Mouse (Mus musculus) liver, embryonic 16.5 days (tissue): ENCODE measurements at regions not wholly inside any gene's neighbourhood (a gene's known extent, or its start where the extent isn't known, plus 50 kb on each side); places are given as distances from the start of the nearest gene placed in this dataset.
A peak's percentile ranks its signal among the peaks of the same experiment; 100 is the strongest.

ENCODE experiments used
- ATAC-seq: fragments of 200-750 bp; cut with Nextera tagmentation; 2 replicates; pipeline ENCODE4 v1.8.0; 2017; ENCODE audit warnings: low read depth, mild to moderate bottlenecking, moderate number of reproducible peaks, moderate library complexity
- H3K27ac ChIP-seq: fragments of 300-500 bp; sonication (generic); 2 replicates; pipeline ENCODE4 v1.5.1; 2014; ENCODE audit warnings: mild to moderate bottlenecking, low read length
- H3K27me3 ChIP-seq: fragments of 300-500 bp; sonication (generic); 2 replicates; pipeline ENCODE4 v1.6.1; 2014; ENCODE audit warnings: low read depth, low read length, mixed read lengths; ENCODE audit not compliant: control insufficient read depth, insufficient read depth
- H3K36me3 ChIP-seq: fragments of 300-500 bp; sonication (generic); 2 replicates; pipeline ENCODE4 v1.6.1; 2014; ENCODE audit warnings: mild to moderate bottlenecking; ENCODE audit not compliant: control insufficient read depth, insufficient read depth
- H3K4me1 ChIP-seq: fragments of 300-500 bp; sonication (generic); 2 replicates; pipeline ENCODE4 v1.6.1; 2014; ENCODE audit warnings: low read depth, low read length, mixed read lengths; ENCODE audit not compliant: control insufficient read depth
- H3K4me2 ChIP-seq: fragments of 300-500 bp; sonication (generic); 2 replicates; pipeline ENCODE4 v1.6.1; 2014; ENCODE audit warnings: low read depth, low read length, mixed read lengths
- H3K4me3 ChIP-seq: fragments of 300-500 bp; sonication (generic); 2 replicates; pipeline ENCODE4 v1.5.1; 2014; ENCODE audit warnings: low read depth, mild to moderate bottlenecking, low read length
- H3K9ac ChIP-seq: fragments of 300-500 bp; sonication (generic); 2 replicates; pipeline ENCODE4 v1.6.1; 2014; ENCODE audit warnings: low read depth, low read length
- H3K9me3 ChIP-seq: fragments of 300-500 bp; sonication (generic); replicated peaks from 2 replicates; pipeline ENCODE4 v1.6.1; 2016; ENCODE audit warnings: low read length; ENCODE audit not compliant: control insufficient read depth
- WGBS: fragments of 180-500 bp; shearing (Covaris S2); extraction: QIAGEN DNeasy Blood & Tissue Kit; methylation state at CpG from one replicate; pipeline ENCODE4 v1.1.7; 2014; ENCODE audit not compliant: insufficient replicate concordance; 5-methylcytosine and 5-hydroxymethylcytosine counted together

- Histone ChIP-seq H3K4me2 (no peak overlapping the region), H3K9me3 (no peaks in the 10 kb centered on the region), H3K27ac (peak overlapping the region; percentile 15; the same call in 1 of the 2 replicates), H3K4me3 (no peak overlapping the region), H3K4me1 (no peaks in the 10 kb centered on the region; the same call in 1 of the 2 replicates), H3K9ac (no peak overlapping the region), H3K27me3 (no peaks in the 10 kb centered on the region), H3K36me3 (no peaks in the 10 kb centered on the region)
- WGBS, result 21% methylated on average over 7 of the region's 7 CpGs
- ATAC-seq, result peak; percentile 61
Observed at GRCm38 (mm10) chr1:166819420-166819819, 137.8 kb upstream of the Fmo9 start.

GRCm38 (mm10) chr1:166820050-166820449 lies 138.4 kb upstream of the Fmo9 start:
- 78% methylated on average over 5 of the region's 5 CpGs for WGBS
- H3K4me1 ChIP-seq, result no peaks in the 10 kb centered on the region; the same call in 1 of the 2 replicates
- H3K36me3 ChIP-seq, result no peaks in the 10 kb centered on the region
- H3K4me3 ChIP-seq, result no peak overlapping the region
- ATAC-seq, result no peak
- H3K4me2 ChIP-seq, result no peak overlapping the region
- no peaks in the 10 kb centered on the region for H3K9me3 ChIP-seq
- H3K9ac ChIP-seq, result no peak overlapping the region
- no peak overlapping the region for H3K27ac ChIP-seq
- H3K27me3 ChIP-seq, result no peaks in the 10 kb centered on the region

- whole genome bisulfite sequencing, result 36% methylated on average over 3 of the region's 3 CpGs
- no peak overlapping the region for H3K4me2 ChIP-seq
- no peaks in the 10 kb centered on the region for H3K36me3 ChIP-seq
- no peak for ATAC-seq
- H3K9ac ChIP-seq, result no peak overlapping the region
- H3K4me3 ChIP-seq, result no peak overlapping the region
- H3K27ac ChIP-seq, result no peak overlapping the region
- H3K4me1 ChIP-seq, result no peaks in the 10 kb centered on the region; the same call in 1 of the 2 replicates
- no peaks in the 10 kb centered on the region for H3K9me3 ChIP-seq
- no peaks in the 10 kb centered on the region for H3K27me3 ChIP-seq
Observed at GRCm38 (mm10) chr1:166821146-166821545, 139.5 kb upstream of the Fmo9 start.

- Histone ChIP-seq H3K9me3 (no peaks in the 10 kb centered on the region), H3K27ac (no peak overlapping the region), H3K36me3 (no peaks in the 10 kb centered on the region), H3K4me1 (no peaks in the 10 kb centered on the region), H3K4me3 (no peak overlapping the region), H3K27me3 (no peaks in the 10 kb centered on the region), H3K4me2 (no peak overlapping the region), H3K9ac (no peak overlapping the region)
- WGBS, result 33% methylated on average over 1 of the region's 1 CpGs
- no peak for ATAC-seq
Observed at GRCm38 (mm10) chr1:166837299-166837698, 155.7 kb upstream of the Fmo9 start.

GRCm38 (mm10) chr1:166839833-166840232 lies 158.2 kb upstream of the Fmo9 start:
- Histone ChIP-seq H3K4me1 (no peaks in the 10 kb centered on the region), H3K4me3 (no peak overlapping the region), H3K9me3 (no peaks in the 10 kb centered on the region), H3K27me3 (no peaks in the 10 kb centered on the region), H3K9ac (no peak overlapping the region), H3K4me2 (no peak overlapping the region), H3K27ac (no peak overlapping the region), H3K36me3 (no peaks in the 10 kb centered on the region)
- 42% methylated on average over 7 of the region's 7 CpGs for WGBS
- no peak for ATAC-seq

GRCm38 (mm10) chr1:166843397-166843877 lies 157.8 kb upstream of the Fam78b start:
- no peak overlapping the region for H3K4me2 ChIP-seq
- H3K27ac ChIP-seq, result no peak overlapping the region
- no peaks in the 10 kb centered on the region for H3K9me3 ChIP-seq
- no peak overlapping the region for H3K9ac ChIP-seq
- no peak overlapping the region for H3K4me3 ChIP-seq
- 8% methylated on average over 11 of the region's 11 CpGs for WGBS
- H3K4me1 ChIP-seq, result no peaks in the 10 kb centered on the region
- H3K36me3 ChIP-seq, result no peaks in the 10 kb centered on the region
- ATAC-seq, result no peak
- no peaks in the 10 kb centered on the region for H3K27me3 ChIP-seq

- Histone ChIP-seq H3K27ac (no peak overlapping the region), H3K4me1 (no peaks in the 10 kb centered on the region), H3K27me3 (no peaks in the 10 kb centered on the region), H3K4me3 (no peak overlapping the region), H3K4me2 (no peak overlapping the region), H3K36me3 (no peaks in the 10 kb centered on the region), H3K9me3 (no peaks in the 10 kb centered on the region), H3K9ac (no peak overlapping the region)
- WGBS, result 67% methylated on average over 5 of the region's 5 CpGs
- ATAC-seq, result no peak
Observed at GRCm38 (mm10) chr1:166846566-166846965, 154.7 kb upstream of the Fam78b start.

- Histone ChIP-seq H3K9ac (no peak overlapping the region), H3K27me3 (no peaks in the 10 kb centered on the region), H3K4me1 (no peaks in the 10 kb centered on the region), H3K4me2 (no peak overlapping the region), H3K9me3 (no peaks in the 10 kb centered on the region), H3K4me3 (no peak overlapping the region), H3K27ac (no peak overlapping the region), H3K36me3 (no peaks in the 10 kb centered on the region)
- ATAC-seq, result no peak
- WGBS, result 71% methylated on average over 6 of the region's 6 CpGs
Observed at GRCm38 (mm10) chr1:166847233-166847632, 154.0 kb upstream of the Fam78b start.

- WGBS, result 54% methylated on average over 4 of the region's 4 CpGs
- Histone ChIP-seq H3K4me2 (no peak overlapping the region), H3K4me3 (no peak overlapping the region), H3K4me1 (no peaks in the 10 kb centered on the region), H3K27ac (no peak overlapping the region), H3K9ac (no peak overlapping the region), H3K36me3 (no peaks in the 10 kb centered on the region), H3K9me3 (no peaks in the 10 kb centered on the region), H3K27me3 (no peaks in the 10 kb centered on the region)
- no peak for ATAC-seq
Observed at GRCm38 (mm10) chr1:166848015-166848535, 153.1 kb upstream of the Fam78b start.
